Mouse (Mus musculus): ENCODE results near the gene Acoxl. TPM values are rescaled to one million over a fixed set of nuclear protein-coding genes. Genes with fewer than 3 reads are reported as not detected.

Gene Acoxl
- total and polyA plus RNA-seq, 3 experiments, result 0.14 TPM; not detected in 2

DNA sequence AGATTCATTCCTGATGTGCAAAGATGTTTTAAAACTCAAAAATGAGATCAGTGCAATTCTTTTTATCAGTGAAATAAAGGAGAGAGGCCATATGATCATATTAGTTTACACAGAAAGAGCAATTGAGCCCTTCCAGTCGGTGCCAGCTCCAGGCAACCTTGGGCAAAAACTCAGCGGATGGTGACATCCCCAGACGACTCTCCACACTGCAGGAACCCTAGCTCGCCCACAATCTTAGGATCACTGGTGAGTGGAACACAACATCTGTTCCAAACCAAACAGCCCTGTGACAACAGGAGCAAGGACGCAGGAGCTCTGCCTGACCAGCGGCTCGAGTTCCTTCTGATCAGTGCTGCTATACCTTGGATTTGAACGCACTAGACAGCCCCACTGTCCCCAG lies 176.9 kb downstream of the Acoxl start:
- H3K27me3 ChIP-seq (ENCODE audit: control insufficient read depth, insufficient read depth, low read length), result no peaks in the 10 kb centered on the region
- H3K79me2 ChIP-seq (replicated peaks; ENCODE audit: control insufficient read depth, insufficient read depth, low read length), result no peaks in the 10 kb centered on the region
- TF ChIP-seq CTCF (IDR thresholded peaks at IDR 0.05) (no peak), POLR2A (IDR thresholded peaks at IDR 0.05; ENCODE audit: insufficient read depth, low read depth, low read length) (no peak), EP300 (IDR thresholded peaks at IDR 0.05; ENCODE audit: insufficient read depth, low read depth, low read length) (no peak)
- H3K4me3 ChIP-seq, result no peak overlapping the region
- H3K9ac ChIP-seq (ENCODE audit: low read depth, low read length), result no peak overlapping the region
- no peak for DNase-seq
- WGBS, result 78% methylated on average over 8 of the region's 8 CpGs
- no peak overlapping the region for H3K27ac ChIP-seq
- no peaks in the 10 kb centered on the region for H3K4me1 ChIP-seq (ENCODE audit: control insufficient read depth, insufficient read depth, low read length)
- intact Hi-C loops (cut with DNase I), result no loop called here
- H3K36me3 ChIP-seq (ENCODE audit: control insufficient read depth, insufficient read depth, low read length), result no peaks in the 10 kb centered on the region

DNA sequence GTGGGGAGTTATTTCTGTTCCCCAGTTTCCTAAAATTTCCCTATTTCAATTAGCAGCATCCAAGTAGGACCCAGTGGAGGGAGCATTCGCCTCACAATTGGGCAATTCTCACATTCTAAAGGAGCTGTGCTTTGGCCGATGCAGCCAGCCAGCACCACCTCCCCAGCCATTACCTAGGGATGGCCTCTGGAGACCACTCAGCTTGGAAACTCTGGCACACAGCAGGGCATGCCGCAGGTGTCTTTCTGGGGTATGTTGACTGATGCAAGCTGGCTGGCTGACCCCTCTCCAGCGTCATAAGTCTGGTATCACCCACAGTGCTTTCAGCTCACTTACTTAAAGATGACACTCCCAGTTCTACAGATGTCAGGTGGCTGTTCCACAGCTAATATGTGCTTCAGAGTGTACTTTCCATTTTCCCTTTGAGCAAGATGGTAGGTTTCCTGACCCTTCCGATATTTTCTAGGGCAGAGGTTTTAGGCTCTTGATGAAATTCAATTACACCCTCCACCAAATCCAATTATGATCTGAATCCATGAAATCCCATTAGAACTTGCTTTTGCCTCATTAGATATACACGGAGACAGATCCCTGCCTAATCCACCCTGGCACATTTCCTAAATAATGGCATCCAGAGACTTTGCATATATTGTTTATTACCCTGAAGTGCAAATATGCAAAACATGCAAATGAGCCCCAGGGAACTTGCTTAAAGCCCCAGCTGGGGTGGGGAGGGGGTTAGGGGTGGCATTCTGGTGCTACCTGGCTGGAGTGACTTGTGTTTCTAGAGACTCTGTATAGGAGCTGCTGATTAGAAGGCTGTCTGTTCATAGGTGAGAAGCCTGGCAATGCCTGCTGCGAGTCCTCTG lies 181.6 kb downstream of the Acoxl start:
- intact Hi-C loops (cut with DNase I), result no loop called here
- Histone ChIP-seq H3K27me3 (ENCODE audit: control insufficient read depth, insufficient read depth, low read length) (no peaks in the 10 kb centered on the region), H3K9ac (ENCODE audit: low read depth, low read length) (no peak overlapping the region), H3K4me3 (no peak overlapping the region), H3K4me1 (ENCODE audit: control insufficient read depth, insufficient read depth, low read length) (no peaks in the 10 kb centered on the region), H3K79me2 (replicated peaks; ENCODE audit: control insufficient read depth, insufficient read depth, low read length) (no peaks in the 10 kb centered on the region), H3K27ac (no peak overlapping the region), H3K36me3 (ENCODE audit: control insufficient read depth, insufficient read depth, low read length) (no peaks in the 10 kb centered on the region)
- 57% methylated on average over 7 of the region's 7 CpGs for WGBS
- TF ChIP-seq POLR2A (IDR thresholded peaks at IDR 0.05; ENCODE audit: insufficient read depth, low read depth, low read length), result no peak
- TF ChIP-seq EP300 (IDR thresholded peaks at IDR 0.05; ENCODE audit: insufficient read depth, low read depth, low read length), result no peak
- TF ChIP-seq CTCF (IDR thresholded peaks at IDR 0.05), result no peak
- DNase-seq, result no peak

DNA sequence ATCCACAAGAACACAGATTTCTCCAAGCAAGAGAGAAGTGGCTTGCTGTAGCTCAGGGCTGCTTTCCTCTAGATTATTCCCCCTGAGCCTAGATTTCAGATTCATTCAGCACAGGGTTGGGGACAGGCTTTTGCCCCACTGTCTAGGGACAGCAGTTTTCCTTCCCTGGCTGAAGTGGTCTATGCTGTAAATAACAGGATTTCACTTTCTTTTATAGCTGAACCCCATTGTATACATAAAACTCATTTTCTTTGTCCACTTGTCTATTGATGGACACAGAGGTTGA lies 182.2 kb downstream of the Acoxl start:
- no peak overlapping the region for H3K9ac ChIP-seq (ENCODE audit: low read depth, low read length)
- intact Hi-C loops (cut with DNase I), result no loop called here
- H3K4me1 ChIP-seq (ENCODE audit: control insufficient read depth, insufficient read depth, low read length), result no peaks in the 10 kb centered on the region
- DNase-seq, result no peak
- H3K36me3 ChIP-seq (ENCODE audit: control insufficient read depth, insufficient read depth, low read length), result no peaks in the 10 kb centered on the region
- H3K79me2 ChIP-seq (replicated peaks; ENCODE audit: control insufficient read depth, insufficient read depth, low read length), result no peaks in the 10 kb centered on the region
- TF ChIP-seq EP300 (IDR thresholded peaks at IDR 0.05; ENCODE audit: insufficient read depth, low read depth, low read length), result no peak
- no peak for TF ChIP-seq POLR2A (IDR thresholded peaks at IDR 0.05; ENCODE audit: insufficient read depth, low read depth, low read length)
- H3K27ac ChIP-seq, result no peak overlapping the region
- H3K4me3 ChIP-seq, result no peak overlapping the region
- H3K27me3 ChIP-seq (ENCODE audit: control insufficient read depth, insufficient read depth, low read length), result no peaks in the 10 kb centered on the region

DNA sequence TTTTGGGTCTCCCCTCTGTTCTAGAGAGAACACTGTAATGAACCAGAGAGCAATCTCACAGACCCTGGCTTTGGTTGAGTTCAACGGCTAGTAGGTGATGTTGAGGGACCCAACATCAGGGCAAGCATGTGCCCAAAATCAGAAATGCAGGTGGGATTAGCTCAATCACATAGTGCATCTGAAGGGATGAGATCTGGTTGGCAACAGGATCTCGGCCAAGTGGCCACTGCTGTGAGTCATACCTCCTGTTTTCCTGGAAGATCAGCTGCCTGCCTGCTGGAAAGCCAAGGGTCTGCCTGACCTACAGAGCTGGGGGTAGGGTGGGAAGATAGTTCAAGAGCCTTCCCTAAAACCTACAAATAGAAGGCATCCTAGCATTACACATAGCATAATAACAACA lies 185.2 kb downstream of the Acoxl start:
- H3K9ac ChIP-seq (ENCODE audit: low read depth, low read length), result no peak overlapping the region
- no peak overlapping the region for H3K27ac ChIP-seq
- no peaks in the 10 kb centered on the region for H3K36me3 ChIP-seq (ENCODE audit: control insufficient read depth, insufficient read depth, low read length)
- WGBS, result 70% methylated on average over 2 of the region's 2 CpGs
- no peaks in the 10 kb centered on the region for H3K27me3 ChIP-seq (ENCODE audit: control insufficient read depth, insufficient read depth, low read length)
- H3K4me3 ChIP-seq, result no peak overlapping the region
- TF ChIP-seq CTCF (IDR thresholded peaks at IDR 0.05), result no peak
- TF ChIP-seq POLR2A (IDR thresholded peaks at IDR 0.05; ENCODE audit: insufficient read depth, low read depth, low read length), result no peak
- TF ChIP-seq EP300 (IDR thresholded peaks at IDR 0.05; ENCODE audit: insufficient read depth, low read depth, low read length), result no peak
- H3K79me2 ChIP-seq (replicated peaks; ENCODE audit: control insufficient read depth, insufficient read depth, low read length), result no peaks in the 10 kb centered on the region
- no peaks in the 10 kb centered on the region for H3K4me1 ChIP-seq (ENCODE audit: control insufficient read depth, insufficient read depth, low read length)
- intact Hi-C loops (cut with DNase I), result no loop called here
- no peak for DNase-seq

DNA sequence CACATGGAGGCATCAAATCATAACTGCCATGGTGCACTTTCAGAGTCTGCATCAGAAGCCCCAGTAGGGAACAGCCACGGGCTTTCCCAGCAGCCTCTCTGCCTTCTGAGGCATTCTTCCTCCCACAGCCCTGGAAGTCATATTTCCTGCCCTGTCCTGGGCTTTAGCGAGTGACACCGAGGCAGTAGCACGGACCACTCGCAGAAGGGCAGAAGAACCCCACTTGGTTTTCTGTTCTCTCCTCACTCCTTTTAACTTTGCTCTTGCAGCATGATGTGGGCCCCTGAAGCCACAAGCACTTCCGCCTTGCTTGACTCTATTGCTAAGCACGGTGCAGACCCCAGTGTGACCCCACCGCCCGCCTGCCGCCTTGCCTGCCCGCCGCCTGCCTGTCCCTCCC lies 189.0 kb downstream of the Acoxl start:
- H3K4me3 ChIP-seq, result no peak overlapping the region
- WGBS, result 72% methylated on average over 12 of the region's 12 CpGs
- no peaks in the 10 kb centered on the region for H3K27me3 ChIP-seq (ENCODE audit: control insufficient read depth, insufficient read depth, low read length)
- no peaks in the 10 kb centered on the region; the same call in 1 of the 2 replicates for H3K4me1 ChIP-seq (ENCODE audit: control insufficient read depth, insufficient read depth, low read length)
- intact Hi-C loops (cut with DNase I), result no loop called here
- no peaks in the 10 kb centered on the region for H3K36me3 ChIP-seq (ENCODE audit: control insufficient read depth, insufficient read depth, low read length)
- H3K9ac ChIP-seq (ENCODE audit: low read depth, low read length), result no peak overlapping the region
- TF ChIP-seq CTCF (IDR thresholded peaks at IDR 0.05) (no peak), POLR2A (IDR thresholded peaks at IDR 0.05; ENCODE audit: insufficient read depth, low read depth, low read length) (no peak), EP300 (IDR thresholded peaks at IDR 0.05; ENCODE audit: insufficient read depth, low read depth, low read length) (no peak)
- no peak overlapping the region for H3K27ac ChIP-seq
- DNase-seq, result no peak
- no peaks in the 10 kb centered on the region for H3K79me2 ChIP-seq (replicated peaks; ENCODE audit: control insufficient read depth, insufficient read depth, low read length)

DNA sequence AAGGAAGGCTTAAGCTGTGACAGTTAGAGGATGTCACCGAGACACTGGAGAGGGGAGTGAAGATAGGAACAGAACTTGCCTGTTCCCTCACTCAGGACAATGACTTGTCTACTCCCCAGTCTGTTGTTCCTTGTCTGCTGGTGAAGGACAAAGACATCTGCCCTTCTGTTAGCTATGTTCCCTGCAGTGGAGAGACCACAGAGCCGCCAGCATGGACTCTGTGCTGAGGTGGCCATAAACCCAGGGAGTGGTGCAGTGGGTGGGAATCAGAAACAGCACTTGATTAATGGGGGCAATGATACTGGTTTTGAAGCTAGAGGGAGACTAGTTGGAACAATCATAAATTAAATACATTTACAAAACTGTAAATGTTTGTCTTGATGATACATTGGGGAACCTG lies 191.3 kb downstream of the Acoxl start:
- DNase-seq, result no peak
- no peaks in the 10 kb centered on the region for H3K27me3 ChIP-seq (ENCODE audit: control insufficient read depth, insufficient read depth, low read length)
- TF ChIP-seq POLR2A (IDR thresholded peaks at IDR 0.05; ENCODE audit: insufficient read depth, low read depth, low read length) (no peak), CTCF (IDR thresholded peaks at IDR 0.05) (no peak), EP300 (IDR thresholded peaks at IDR 0.05; ENCODE audit: insufficient read depth, low read depth, low read length) (no peak)
- WGBS, result 72% methylated on average over 2 of the region's 2 CpGs
- H3K9ac ChIP-seq (ENCODE audit: low read depth, low read length), result no peak overlapping the region
- no peak overlapping the region for H3K4me3 ChIP-seq
- no peaks in the 10 kb centered on the region for H3K36me3 ChIP-seq (ENCODE audit: control insufficient read depth, insufficient read depth, low read length)
- H3K4me1 ChIP-seq (ENCODE audit: control insufficient read depth, insufficient read depth, low read length), result no peaks in the 10 kb centered on the region; the same call in 1 of the 2 replicates
- intact Hi-C loops (cut with DNase I), result no loop called here
- no peaks in the 10 kb centered on the region for H3K79me2 ChIP-seq (replicated peaks; ENCODE audit: control insufficient read depth, insufficient read depth, low read length)
- no peak overlapping the region for H3K27ac ChIP-seq

All from heart, adult 2 months (tissue).